Mouse (Mus musculus) lung, adult 2 months (tissue): ENCODE data around the gene Kif4. TPM values are rescaled to one million over a fixed set of nuclear protein-coding genes. Genes with fewer than 3 reads are reported as not detected.

Experiments used
- DNase-seq: peaks from one replicate; pipeline ENCODE4 v3.0.0; 2022
- H3K4me1 ChIP-seq: fragments of 200-500 bp; 2 replicates; pipeline ENCODE4 v1.6.1; 2011; ENCODE audit warnings: low read length; ENCODE audit not compliant: control insufficient read depth, insufficient read depth
- H3K4me3 ChIP-seq: fragments of 200-500 bp; replicated peaks from 2 replicates; pipeline ENCODE3; 2011; ENCODE audit warnings: low read depth, mild to moderate bottlenecking, control low read depth, low read length; ENCODE audit errors: extremely low read depth
- CTCF ChIP-seq: fragments of 200-500 bp; IDR thresholded peaks from 2 replicates; pipeline ENCODE4 v1.5.1; 2011; ENCODE audit warnings: mild to moderate bottlenecking, low read length, control low read depth; ENCODE audit not compliant: insufficient read depth
- POLR2A ChIP-seq: fragments of 200-500 bp; IDR thresholded peaks from 2 replicates; pipeline ENCODE4 v1.6.1; 2011; ENCODE audit warnings: low read depth, mild to moderate bottlenecking, control low read depth, low read length, borderline replicate concordance; ENCODE audit errors: extremely low read depth
- WGBS: fragments of 180-500 bp; shearing (Covaris S2); methylation state at CpG from one replicate; pipeline ENCODE4 v1.1.7; 2018; 5-methylcytosine and 5-hydroxymethylcytosine counted together
- polyA plus RNA-seq: library from polyadenylated mRNA; depleted of rRNA; stranded (reverse); fragments of >200 nt; gene quantifications from 2 replicates; pipeline ENCODE4 v1.2.3, GENCODE M21; 2012

The Kif4 gene
- polyA plus RNA-seq, 1 experiment, result 0.56 TPM

GRCm38 (mm10) chrX:100696776-100697175 is 71.2 kb downstream of the Kif4 start:
- Histone ChIP-seq H3K4me3 (no peak overlapping the region), H3K4me1 (no peaks in the 10 kb centered on the region)
- DNase-seq, result no peak
- TF ChIP-seq CTCF (no peak), POLR2A (no peak)
- WGBS, result 99% methylated on average over 4 of the region's 4 CpGs

- no peak for DNase-seq
- TF ChIP-seq CTCF, result no peak
- TF ChIP-seq POLR2A, result no peak
- 85% methylated on average over 6 of the region's 6 CpGs for WGBS
Measured at GRCm38 (mm10) chrX:100708032-100708431, 82.5 kb downstream of the Kif4 start.

GRCm38 (mm10) chrX:100716173-100716572 is 90.6 kb downstream of the Kif4 start:
- no peak for DNase-seq
- WGBS, result 85% methylated on average over 6 of the region's 6 CpGs
- no peaks in the 10 kb centered on the region for H3K4me1 ChIP-seq
- no peak overlapping the region for H3K4me3 ChIP-seq
- no peak for TF ChIP-seq CTCF
- no peak for TF ChIP-seq POLR2A

More at GRCm38 (mm10) chrX:100708032-100708431, 82.5 kb downstream of the Kif4 start:
- Histone ChIP-seq H3K4me3 (no peak overlapping the region), H3K4me1 (no peaks in the 10 kb centered on the region)

GRCm38 (mm10) chrX:100728947-100729346 is 103.4 kb downstream of the Kif4 start:
- no peak for DNase-seq
- TF ChIP-seq CTCF, result no peak
- no peak for TF ChIP-seq POLR2A
- 47% methylated on average over 1 of the region's 1 CpGs for WGBS
- Histone ChIP-seq H3K4me3 (no peak overlapping the region), H3K4me1 (no peaks in the 10 kb centered on the region)

GRCm38 (mm10) chrX:100729665-100730188 is 104.2 kb downstream of the Kif4 start, which contains the start of gene Gdpd2:
Gene Gdpd2, plus strand, starts transcription at chrX:100729873.
- DNase-seq, result peak; percentile 13
- H3K4me3 ChIP-seq, result no peak within 1 kb of the TSS

GRCm38 (mm10) chrX:100730266-100730665 is 104.7 kb downstream of the Kif4 start:
- DNase-seq, result no peak
- 51% methylated on average over 8 of the region's 8 CpGs for WGBS
- Histone ChIP-seq H3K4me1 (no peaks in the 10 kb centered on the region), H3K4me3 (no peak overlapping the region)
- TF ChIP-seq CTCF, result no peak
- TF ChIP-seq POLR2A, result no peak

More at GRCm38 (mm10) chrX:100729665-100730188, 104.2 kb downstream of the Kif4 start, which contains the start of gene Gdpd2:
- TF ChIP-seq POLR2A (no peak), CTCF (peak; percentile 31; the same call in 1 of the 2 replicates)
- no peaks in the 10 kb centered on the region for H3K4me1 ChIP-seq
- WGBS, result 25% methylated on average over 8 of the region's 8 CpGs

GRCm38 (mm10) chrX:100734359-100734758 is 108.8 kb downstream of the Kif4 start:
- Histone ChIP-seq H3K4me1 (no peaks in the 10 kb centered on the region), H3K4me3 (no peak overlapping the region)
- WGBS, result 70% methylated on average over 7 of the region's 7 CpGs
- TF ChIP-seq POLR2A, result no peak
- TF ChIP-seq CTCF, result no peak
- DNase-seq, result no peak

GRCm38 (mm10) chrX:100738918-100739317 is 113.4 kb downstream of the Kif4 start:
- H3K4me3 ChIP-seq, result no peak overlapping the region
- TF ChIP-seq CTCF, result peak; percentile 62
- TF ChIP-seq POLR2A, result no peak
- 0 out of 2 replicates have a peak, but pooled peaks cover 3% of the 10 kb centered on the region for H3K4me1 ChIP-seq
- DNase-seq, result peak; percentile 45
- 30% methylated on average over 14 of the region's 14 CpGs for WGBS

- DNase-seq, result no peak
- TF ChIP-seq POLR2A (no peak), CTCF (no peak)
- Histone ChIP-seq H3K4me1 (0 out of 2 replicates have a peak, but pooled peaks cover 3% of the 10 kb centered on the region), H3K4me3 (no peak overlapping the region)
- 38% methylated on average over 10 of the region's 10 CpGs for WGBS
Measured at GRCm38 (mm10) chrX:100739443-100739842, 113.9 kb downstream of the Kif4 start.

GRCm38 (mm10) chrX:100740785-100741184 is 115.2 kb downstream of the Kif4 start:
- TF ChIP-seq POLR2A (no peak), CTCF (no peak)
- DNase-seq, result no peak
- Histone ChIP-seq H3K4me1 (0 out of 2 replicates have a peak, but pooled peaks cover 3% of the 10 kb centered on the region), H3K4me3 (no peak overlapping the region)
- 48% methylated on average over 6 of the region's 6 CpGs for WGBS
